Mouse (Mus musculus): ENCODE data around the gene Aunip.
"Not testable (repeated sequence)": the region's sequence is repeated elsewhere in the genome, so short reads cannot be mapped to it uniquely, and the experiment has no call there.

Aunip gene

DNA sequence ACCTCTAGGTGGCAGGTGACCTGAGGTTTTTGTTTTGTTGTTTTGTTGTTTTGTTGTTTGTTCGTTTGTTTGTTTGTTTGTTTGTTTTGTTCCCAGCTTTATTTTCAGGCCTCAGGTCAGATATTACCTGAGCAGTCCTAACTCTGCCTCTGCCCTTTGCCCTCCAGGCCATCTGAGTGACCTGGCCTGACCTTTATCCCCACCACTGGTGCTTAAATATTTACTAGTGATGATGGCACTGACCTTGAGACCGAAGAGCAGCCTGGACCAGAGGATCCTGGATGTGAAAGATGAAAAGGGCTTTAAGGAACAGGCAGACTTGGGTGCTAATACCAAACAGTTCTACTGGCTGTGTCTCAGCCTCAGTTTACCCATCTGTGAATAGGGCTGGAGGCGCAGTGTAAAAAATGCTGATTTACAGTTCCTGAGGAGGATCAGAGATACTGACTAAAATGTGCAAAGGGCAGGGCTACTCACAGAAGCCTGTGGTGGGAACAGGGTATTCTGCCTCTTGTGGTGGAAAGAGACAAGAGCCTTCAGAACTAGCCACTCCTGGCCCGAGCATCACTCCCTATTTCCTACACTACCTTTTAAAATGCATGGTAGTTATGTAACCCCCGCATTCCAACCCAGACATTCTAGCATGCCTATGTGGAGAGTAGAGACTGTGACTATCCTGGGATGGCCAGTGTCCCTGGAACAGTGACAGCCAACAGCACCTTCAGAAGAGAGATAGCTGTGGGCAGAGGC lies 25.5 kb upstream of the Aunip start:
- peak in 1 of 2 experiments; percentile 4 for DNase-seq (ENCODE audit: low spot score in 2 of 2)

DNA sequence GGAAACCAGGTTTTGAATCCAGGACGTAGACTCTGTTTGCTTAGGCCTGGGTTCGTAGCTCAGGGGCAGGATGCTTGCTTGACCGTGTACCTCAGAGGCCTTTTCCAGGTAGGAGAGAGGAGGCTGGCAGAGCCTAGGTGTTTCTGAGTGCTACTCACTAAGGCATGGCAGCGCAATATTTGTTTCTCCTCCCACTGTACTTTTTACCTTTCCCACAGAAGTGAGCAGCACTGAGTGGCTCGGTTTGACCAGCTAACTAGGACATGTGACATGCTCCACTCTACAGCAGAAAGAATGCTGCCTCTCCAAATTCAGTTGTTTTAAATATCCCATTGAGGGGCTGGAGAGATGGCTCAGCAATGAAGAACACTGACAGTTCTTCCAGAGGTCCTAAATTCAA lies 22.6 kb upstream of the Aunip start:
- no peak for DNase-seq (ENCODE audit: low spot score in 2 of 2)

DNA sequence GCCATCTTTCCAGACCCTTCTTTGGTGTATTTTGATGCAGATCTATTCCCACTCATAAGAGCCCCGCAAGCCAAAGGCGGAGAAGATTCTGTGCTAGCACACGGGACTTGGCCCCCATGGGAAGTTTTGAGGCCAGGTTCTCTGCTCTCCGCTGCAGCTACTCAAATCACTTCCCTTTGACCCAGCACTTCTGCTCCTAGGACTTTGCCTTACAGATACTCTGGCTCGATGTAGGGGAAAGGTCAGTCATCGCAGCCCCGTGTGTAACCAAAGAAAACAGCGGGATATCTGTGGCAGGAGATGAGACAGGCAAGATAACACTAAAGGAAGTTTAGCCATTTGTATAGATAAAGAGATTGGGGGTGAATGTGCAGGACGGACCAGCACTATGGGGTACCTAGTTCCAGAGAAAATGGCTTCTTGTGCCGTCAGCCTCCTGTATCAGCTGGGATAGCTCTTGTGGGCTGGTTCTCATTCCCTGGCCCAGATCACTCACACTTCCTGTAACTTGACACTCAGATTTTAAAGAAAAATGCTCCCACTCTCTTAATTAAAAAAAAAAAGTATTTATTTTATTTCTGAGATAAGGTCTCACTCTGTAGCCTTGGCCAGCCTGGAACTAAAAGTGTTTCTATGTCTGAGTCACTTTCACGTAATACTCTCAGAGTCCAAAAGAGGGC lies 20.7 kb upstream of the Aunip start:
- DNase-seq (ENCODE audit: low spot score in 2 of 2) = no peak

DNA sequence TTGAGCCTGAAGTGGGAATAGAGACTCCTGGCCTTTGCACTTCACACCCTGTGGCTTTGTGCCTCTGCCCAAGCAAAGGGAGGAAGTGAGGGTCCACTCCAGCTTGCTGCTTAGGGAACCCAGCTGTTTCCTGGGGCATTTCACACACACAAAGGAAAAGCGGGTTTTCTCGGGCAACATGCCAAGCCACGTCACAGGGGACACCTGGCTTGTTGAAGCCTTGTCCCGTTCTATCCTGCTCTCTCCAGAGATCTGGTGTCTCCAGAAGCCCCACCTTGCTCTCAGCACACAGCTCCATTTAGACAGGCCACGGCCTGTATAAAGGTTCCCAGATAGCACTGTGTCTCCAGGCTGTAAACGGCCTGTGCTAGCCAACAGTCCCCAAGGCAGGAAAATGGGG lies 19.1 kb upstream of the Aunip start:
- DNase-seq (ENCODE audit: low spot score in 2 of 2) = peak in 1 of 2 experiments; percentile 43

DNA sequence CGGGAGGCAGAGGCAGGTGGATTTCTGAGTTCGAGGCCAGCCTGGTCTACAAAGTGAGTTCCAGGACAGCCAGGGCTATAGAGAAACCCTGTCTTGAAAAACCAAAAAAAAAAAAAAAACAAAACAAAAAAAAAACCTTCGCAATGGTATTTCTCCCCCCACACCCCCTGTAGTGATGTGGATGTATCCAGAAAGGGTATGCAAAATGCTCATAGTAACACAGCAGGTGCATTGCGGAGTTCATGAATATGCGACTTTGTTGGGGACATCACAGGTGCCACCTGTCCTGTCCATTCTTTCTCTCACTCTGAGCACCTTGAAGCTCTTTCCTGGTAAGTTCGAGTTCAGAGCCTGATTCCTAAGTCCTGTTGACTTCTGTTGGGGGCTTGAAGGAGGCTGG lies 16.6 kb upstream of the Aunip start:
- not testable (repeated sequence) for DNase-seq (ENCODE audit: low spot score in 2 of 2)

DNA sequence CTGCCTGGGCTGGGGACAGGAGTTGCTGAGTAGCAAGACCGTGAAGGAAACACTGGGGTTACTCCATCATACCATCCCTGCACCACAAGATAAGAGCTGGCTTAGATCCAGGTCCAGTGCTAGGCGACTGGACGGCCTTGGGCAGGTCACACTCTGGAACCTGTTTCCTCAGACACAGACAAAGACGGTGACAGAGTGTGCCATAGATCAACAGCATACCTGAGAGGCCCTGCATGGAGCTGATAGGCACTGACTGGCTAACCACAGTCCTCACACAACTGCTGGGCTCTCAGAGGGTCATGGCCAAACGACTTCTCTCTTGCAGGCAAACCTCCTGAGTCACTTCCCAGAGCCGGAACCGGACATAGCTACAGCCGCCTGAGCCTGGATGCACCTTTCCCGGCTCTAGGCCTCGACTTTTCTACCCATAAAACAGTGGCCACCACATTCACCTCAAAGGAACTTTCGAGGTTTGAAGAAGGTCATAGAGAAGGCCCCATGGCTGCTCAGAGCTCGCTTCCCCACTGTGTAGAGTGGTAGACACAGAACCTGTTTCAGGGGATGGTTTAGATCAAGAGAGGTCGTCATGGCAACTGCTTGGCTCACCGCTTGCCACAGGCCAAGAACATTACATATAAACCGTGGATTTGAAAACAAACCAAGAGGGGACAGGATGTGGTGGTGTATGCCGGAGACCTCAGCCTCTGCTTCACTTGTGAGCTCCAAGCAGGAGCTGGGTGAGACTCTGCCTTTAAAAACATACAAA lies 15.8 kb upstream of the Aunip start:
- no peak for DNase-seq (ENCODE audit: low spot score in 2 of 2)

DNA sequence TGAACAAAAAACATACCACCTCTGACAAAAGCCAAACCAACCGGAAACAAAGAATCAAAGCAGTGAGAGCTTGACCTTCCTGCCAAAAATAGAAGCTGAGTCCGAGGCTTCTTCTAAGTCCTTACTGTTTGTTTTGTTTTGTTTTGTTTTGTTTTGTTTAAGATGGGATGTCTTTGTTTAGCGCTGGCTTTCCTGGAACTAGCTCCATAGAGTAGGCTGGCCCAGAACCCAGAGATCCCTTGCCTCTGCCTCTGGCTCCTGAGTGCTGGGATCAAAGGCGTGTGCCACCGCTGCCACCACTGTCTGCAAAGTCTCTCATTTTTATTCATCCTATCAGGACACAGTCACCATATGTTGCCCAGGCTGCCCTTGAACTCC lies 15.3 kb upstream of the Aunip start:
- no peak for DNase-seq (ENCODE audit: low spot score in 2 of 2)

DNA sequence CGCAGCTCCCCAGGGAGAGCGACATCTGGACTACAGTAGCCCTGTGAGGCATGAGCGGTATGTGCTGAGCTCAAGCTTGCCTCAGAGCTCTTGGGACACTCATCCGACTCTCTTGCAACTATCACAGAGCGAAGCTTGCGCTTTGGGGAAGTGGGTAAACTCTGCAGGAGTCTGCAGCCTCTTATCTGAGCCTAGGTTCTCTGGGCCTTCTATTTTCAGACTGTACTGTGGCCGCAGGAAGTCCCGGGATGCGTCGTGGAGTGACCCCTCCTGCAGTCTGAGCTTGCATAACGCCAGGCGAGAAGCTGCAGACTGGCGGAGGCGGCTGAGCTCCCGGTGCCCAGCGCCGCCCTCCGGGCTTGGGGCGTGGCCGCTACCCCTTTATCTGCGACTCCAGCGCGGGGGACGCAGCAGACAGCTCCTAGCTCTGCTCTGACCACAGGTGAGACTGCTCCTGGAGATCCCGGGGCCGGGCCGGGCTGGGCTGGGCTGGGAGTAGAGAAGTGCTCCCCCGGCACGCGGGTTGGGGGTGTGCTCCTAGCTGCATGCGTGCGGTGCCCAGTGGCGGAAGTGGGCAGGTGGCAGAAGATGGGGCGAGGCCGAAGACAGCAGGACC lies 14.1 kb upstream of the Aunip start, which contains the start of gene Paqr7:
Gene Paqr7, plus strand, starts transcription at position 103 of the 616 bp plus-strand sequence.
- peak; percentile 60 to 75 for DNase-seq (ENCODE audit: low spot score in 2 of 2)

DNA sequence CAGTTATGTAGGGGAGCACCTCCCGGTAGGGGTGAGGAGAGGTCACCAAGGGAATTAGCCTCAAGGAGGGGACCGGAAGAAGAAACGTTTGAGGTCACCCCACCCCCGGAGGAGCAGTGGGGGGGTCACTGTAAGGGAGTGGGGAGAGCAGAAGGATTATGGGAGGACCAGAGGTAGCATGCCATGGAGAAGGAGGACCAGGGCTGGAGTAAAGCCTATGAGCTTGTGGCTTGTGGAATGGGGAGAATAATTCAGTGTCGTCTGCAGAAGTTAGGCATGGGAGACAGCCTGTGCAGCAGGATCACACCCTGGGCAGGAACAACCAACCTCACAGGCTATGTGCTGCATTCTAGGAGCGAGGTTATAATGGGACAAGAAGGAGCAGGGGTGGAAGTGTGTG lies 13.6 kb upstream of the Aunip start:
- no peak for DNase-seq (ENCODE audit: low spot score in 2 of 2)

DNA sequence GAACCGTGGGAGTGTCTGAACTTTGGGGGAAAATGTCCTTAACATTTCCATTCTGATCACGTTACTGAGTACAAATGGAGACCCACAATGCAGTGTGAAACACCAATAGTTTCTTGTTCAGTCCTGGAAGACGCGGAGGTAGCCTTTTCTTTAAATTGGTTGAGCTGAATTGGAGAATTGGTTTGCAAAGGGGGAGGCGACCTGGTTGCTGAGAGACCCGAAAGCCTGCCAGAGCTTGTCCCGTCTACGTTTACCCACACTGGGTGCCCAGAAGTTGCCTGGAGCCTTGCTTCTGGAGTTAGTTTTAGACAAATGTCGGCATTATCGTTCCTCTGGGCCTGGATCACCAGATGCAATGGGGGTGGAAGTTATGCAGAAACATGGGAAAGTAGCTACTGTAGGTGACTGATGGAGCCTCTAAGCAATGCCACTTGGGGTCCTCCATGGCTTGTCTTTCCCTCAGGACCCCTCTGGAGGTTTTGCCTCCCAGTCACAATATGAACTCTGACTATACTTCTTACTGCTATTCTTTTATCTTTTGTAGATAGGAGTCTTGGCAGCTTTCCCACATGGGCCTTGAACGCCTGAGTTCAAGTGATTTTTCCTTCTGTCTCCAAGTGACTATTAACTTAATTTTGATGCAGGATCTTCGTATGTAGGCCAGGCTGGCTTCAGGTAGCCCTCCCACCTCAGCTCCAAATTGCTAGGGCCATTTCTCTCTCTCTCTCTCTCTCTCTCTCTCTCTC lies 12.6 kb upstream of the Aunip start:
- DNase-seq (ENCODE audit: low spot score in 2 of 2) = no peak

DNA sequence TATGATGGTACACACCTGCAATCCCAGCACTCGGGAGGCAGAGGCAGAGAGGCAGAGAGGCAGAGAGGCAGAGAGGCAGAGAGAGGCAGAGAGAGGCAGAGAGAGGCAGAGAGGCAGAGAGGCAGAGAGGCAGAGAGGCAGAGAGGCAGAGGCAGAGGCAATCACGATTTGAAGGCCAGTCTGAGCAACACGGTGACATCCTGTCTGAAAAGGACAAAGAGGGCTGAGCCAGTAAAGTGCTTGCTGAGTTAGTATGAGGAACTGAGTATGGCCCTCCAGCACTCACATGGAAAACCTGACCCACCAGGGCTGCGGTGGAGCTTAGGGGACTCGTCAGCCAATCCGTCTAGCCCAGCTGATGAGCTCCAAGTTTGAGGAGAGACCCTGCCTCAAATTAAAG lies 11.8 kb upstream of the Aunip start:
- not testable (repeated sequence) for DNase-seq (ENCODE audit: low spot score in 2 of 2)

DNA sequence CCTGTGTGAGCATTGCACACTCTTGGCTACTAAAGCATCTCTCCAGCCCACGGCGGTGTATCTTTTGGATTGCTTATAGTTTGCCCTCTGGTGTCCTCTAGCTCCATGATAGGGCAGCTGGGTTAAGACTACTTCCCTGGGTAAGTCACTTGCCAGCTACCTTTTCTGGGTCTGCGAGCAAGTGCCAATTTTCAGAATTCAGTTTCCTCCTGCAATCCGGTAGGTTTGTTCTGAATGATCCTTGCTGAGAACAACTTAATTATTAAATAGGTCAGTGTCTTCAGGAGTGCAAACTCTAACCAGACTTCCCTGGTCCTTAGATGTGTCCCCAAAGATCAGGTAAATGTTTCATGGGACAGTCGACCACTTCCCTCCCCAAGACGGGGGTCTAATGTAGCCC lies 9.7 kb upstream of the Aunip start:
- no peak for DNase-seq (ENCODE audit: low spot score in 2 of 2)

DNA sequence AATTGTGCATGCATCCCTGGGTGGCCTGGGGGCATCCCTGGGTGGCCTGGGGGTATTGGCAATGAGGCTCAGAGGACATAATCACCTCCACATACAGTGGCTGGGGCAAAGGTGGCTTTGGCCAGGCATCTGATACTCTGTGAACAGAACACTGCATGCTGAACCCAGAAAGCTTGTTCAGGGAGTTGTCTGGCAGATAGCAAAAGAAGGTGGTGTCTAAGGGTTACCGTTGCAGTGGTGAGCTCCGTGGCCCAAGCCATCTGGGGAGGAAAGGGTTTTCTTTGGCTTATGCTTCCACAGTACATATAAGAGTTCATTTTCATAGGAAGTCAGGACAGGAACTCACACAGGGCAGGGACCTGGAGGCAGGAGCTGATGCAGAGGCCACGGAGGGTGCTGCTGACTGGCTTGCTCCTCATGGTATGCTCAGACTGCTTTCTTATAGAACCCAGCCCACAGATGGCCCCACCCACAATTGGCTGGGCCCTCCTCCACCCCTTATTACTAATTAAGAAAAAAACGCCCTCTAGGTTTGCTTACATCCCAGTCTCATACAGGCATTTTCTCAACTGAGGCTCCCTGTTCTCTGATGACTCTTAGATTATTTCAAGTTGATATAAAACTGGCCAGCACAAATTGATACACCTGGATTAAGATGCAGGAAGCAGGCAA lies 7.0 kb upstream of the Aunip start:
- no peak for DNase-seq (ENCODE audit: low spot score in 2 of 2)

DNA sequence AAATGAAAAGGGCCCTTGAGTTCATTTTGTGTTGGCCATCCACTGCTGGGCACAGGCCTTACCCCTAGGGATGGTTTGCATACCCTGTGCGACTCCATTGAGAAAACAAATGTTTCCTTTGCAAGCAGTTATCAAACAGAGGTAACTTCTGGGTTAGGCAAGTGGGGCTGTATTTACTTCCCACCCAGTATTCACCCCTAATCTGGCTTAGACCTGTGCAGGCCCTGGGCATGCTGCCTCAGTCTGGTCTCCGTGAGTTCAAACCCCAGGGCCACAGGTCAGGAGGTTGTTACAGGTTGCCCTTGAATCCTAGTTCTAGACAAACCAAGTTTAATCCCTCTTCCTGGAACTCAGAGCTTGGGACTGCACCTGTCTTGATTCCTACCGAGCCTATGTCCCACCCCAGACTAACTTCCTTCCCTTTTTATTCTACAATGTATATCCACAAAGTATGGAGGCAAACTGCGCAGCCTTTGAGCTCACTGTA lies 5.5 kb upstream of the Aunip start:
- no peak for DNase-seq (ENCODE audit: low spot score in 2 of 2)

DNA sequence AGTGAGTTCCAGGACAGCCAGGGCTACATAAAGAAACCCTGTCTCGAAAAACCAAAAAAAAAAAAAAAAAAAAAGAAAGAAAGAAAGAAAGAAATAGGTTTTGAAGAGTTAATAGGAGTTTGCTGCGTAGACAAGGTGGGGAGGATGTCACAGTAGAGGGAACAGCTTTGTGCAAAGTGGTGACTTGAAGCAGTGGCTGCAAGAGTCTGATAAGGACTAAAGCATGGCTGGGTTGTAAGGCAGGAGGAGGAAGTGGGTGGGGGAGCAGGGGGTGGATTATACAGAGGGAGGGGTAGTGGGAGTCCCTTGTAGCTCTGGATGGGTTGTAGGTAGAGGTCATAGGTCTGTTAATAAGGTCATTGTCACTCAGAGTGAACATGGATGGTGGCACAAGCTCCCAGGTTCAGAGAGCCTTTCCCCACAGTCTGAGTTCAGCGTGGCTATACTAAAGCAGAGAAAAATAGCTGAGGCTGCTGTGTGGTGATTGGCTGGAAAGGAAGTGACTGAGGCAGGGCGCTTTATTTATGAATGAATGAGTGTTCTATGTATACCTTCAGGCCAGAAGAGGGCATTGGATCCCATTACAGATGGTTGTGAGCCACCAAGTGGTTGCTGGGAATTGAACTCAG lies 4.7 kb upstream of the Aunip start:
- DNase-seq (ENCODE audit: low spot score in 2 of 2) = no peak

DNA sequence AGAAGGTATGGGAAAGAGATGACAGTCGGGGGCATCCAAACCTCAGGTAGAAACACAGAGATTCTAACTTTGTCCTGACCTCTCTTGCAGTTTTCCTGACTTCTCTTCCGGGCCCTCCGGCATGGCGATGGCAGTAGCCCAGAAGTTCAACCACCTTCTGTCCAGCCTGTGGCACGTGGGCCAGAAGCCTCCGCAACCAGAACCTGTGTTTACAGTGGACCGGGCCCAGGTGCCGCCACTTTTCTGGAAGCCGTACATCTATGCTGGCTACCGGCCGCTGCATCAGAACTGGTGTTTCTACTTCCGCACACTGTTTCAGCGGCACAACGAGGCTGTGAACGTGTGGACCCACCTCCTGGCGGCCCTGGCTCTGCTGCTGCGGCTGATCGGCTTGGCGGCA lies 4.1 kb upstream of the Aunip start:
- no peak for DNase-seq (ENCODE audit: low spot score in 2 of 2)

DNA sequence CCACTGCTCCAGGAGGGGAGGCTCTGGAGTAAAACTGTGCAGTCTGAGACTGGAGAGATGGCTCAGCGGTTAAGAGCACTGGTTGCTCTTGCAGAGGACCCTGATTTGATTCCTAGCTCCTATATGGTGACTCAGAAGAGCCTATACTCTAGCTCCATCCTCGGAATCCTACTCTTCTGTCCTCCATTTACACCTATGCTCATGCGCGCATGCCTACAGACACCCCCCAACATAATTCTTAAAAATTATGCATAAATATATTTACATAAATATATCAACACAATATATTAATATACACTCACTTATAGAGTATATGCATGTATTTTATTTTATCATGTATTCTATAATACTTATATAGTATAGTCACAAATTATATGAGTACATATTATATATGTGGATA lies 403 bp upstream of the Aunip start:
- no peak for DNase-seq (ENCODE audit: low spot score in 2 of 2)

DNA sequence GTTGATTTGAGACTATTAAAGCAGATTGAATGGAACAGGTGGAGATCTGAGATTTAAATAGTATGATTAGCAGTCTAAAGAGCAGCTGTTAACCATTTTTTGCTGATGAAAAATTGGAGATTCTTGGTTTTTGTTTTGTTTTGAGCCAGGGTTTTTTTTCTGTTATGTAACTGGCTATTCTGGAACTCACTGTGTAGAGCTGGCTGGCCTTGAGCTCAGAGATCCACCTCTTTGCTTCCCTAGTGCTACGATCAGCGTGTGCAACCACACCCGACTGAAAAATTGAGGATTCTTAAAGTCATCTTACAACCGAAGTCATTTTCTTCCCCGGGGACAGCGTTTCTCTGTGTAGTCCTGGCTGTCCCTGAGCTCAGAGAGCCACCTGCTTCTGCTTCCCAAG lies 931 bp downstream of the Aunip start:
- no peak for DNase-seq (ENCODE audit: low spot score in 2 of 2)

DNA sequence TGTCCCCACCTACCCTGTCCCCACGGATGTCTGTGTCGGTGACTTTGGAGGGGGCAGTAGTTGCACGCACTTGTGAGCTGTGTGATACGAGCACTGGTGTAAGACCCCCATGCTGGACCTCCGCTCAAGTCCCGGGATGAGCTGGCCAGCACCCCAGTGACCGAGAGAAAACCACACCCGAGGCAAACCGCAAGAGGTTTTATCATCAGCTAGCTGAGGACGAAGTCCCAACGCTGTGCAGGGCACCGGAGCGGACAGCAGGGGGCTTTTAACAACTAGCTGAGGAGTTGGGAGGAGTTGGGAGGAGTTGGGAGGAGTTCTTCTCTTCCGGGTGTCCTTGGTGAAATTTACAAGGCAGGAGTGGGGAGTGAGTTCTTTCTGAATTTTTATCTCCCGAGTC lies 2.0 kb downstream of the Aunip start:
- DNase-seq (ENCODE audit: low spot score in 2 of 2) = peak in 1 of 2 experiments; percentile 58

DNA sequence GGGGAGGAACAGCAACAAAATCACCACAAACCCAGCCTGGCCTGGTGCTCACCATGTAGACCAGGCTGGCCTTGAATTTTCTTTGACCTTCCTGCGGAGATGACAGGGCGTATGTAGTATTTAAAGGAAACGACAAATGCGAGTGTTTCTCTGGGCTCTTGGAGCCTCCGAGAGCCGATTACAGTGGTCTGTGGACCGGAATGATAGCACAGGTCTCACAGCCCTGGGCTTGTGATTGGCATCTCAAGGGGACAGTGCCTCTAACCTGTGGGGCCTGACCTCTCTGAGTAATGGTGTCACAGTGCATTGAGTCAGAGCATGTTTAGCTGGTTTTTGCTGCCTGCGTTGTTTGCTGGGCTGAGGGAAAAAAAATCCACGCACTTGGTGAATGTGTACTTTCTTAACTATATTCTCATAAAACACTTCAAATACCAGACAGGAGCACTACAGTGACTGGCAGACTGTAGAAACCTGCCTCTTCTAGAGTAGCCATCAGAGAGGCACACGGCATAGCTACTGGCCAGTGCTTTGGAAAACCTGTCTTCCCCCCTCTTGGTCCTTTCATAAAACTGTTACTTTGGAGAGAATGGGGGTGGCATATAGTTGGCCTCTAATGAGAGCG lies 3.6 kb downstream of the Aunip start:
- no peak for DNase-seq (ENCODE audit: low spot score in 2 of 2)

Data from frontal cortex, postnatal 10 days (tissue).